Mouse (Mus musculus) neural tube, embryonic 15.5 days (tissue): Measurements from ENCODE around the gene Ubl3. TPM values are rescaled to one million over a fixed set of nuclear protein-coding genes. Genes with fewer than 3 reads are reported as not detected.

Source experiments
- ATAC-seq: fragments of 200-750 bp; cut with Nextera tagmentation; 2 replicates; pipeline ENCODE4 v1.8.0; 2017; ENCODE audit warnings: mild to moderate bottlenecking, moderate TSS enrichment, moderate library complexity; ENCODE audit not compliant: low FRiP score
- H3K27ac ChIP-seq: fragments of 300-500 bp; sonication (generic); replicated peaks from 2 replicates; pipeline ENCODE4 v1.5.1; 2015; ENCODE audit warnings: mild to moderate bottlenecking, inconsistent platforms
- H3K27me3 ChIP-seq: fragments of 300-500 bp; sonication (generic); replicated peaks from 2 replicates; pipeline ENCODE4 v1.6.1; 2015; ENCODE audit warnings: inconsistent platforms
- H3K36me3 ChIP-seq: fragments of 300-500 bp; sonication (generic); 2 replicates; pipeline ENCODE4 v1.6.1; 2015; ENCODE audit warnings: inconsistent platforms
- H3K4me1 ChIP-seq: fragments of 300-500 bp; sonication (generic); 2 replicates; pipeline ENCODE4 v1.6.1; 2015; ENCODE audit warnings: inconsistent platforms
- H3K4me2 ChIP-seq: fragments of 300-500 bp; sonication (generic); 2 replicates; pipeline ENCODE4 v1.6.1; 2015; ENCODE audit warnings: inconsistent platforms, mild to moderate bottlenecking, moderate library complexity
- H3K4me3 ChIP-seq: fragments of 300-500 bp; sonication (generic); replicated peaks from 2 replicates; pipeline ENCODE4 v1.5.1; 2015; ENCODE audit warnings: mild to moderate bottlenecking, inconsistent platforms
- H3K9ac ChIP-seq: fragments of 300-500 bp; sonication (generic); replicated peaks from 2 replicates; pipeline ENCODE4 v1.6.1; 2015; ENCODE audit warnings: mild to moderate bottlenecking, inconsistent platforms
- H3K9me3 ChIP-seq: fragments of 300-500 bp; sonication (generic); replicated peaks from 2 replicates; pipeline ENCODE4 v1.6.1; 2016; ENCODE audit warnings: inconsistent platforms
- WGBS: fragments of 180-500 bp; shearing (Covaris S2); methylation state at CpG from one replicate; pipeline ENCODE4 v1.1.7; 2015; ENCODE audit warnings: mixed read lengths; 5-methylcytosine and 5-hydroxymethylcytosine counted together
- polyA plus RNA-seq: library from polyadenylated mRNA; unstranded; fragments of >200 nt; fragmentation: Nextera tagmentation; extraction: Ambion mirVana; gene quantifications from 2 replicates; pipeline ENCODE4 v1.2.1, GENCODE M21; 2015

Gene Ubl3
- polyA plus RNA-seq, 1 experiment from 2014 or later = 98.3 TPM

GRCm38 (mm10) chr5:148466116-148466515 is 86.5 kb downstream of the Ubl3 start:
- no peaks in the 10 kb centered on the region; the same call in 1 of the 2 replicates for H3K4me1 ChIP-seq
- 86% methylated on average over 5 of the region's 5 CpGs for WGBS
- H3K9ac ChIP-seq = no peak overlapping the region
- H3K27me3 ChIP-seq = no peaks in the 10 kb centered on the region
- no peak overlapping the region for H3K27ac ChIP-seq
- ATAC-seq = no peak
- H3K36me3 ChIP-seq = no peaks in the 10 kb centered on the region
- no peak overlapping the region for H3K4me3 ChIP-seq
- H3K4me2 ChIP-seq = no peak overlapping the region
- no peaks in the 10 kb centered on the region for H3K9me3 ChIP-seq

- no peak overlapping the region for H3K4me3 ChIP-seq
- ATAC-seq = no peak
- no peak overlapping the region for H3K9ac ChIP-seq
- no peak overlapping the region for H3K27ac ChIP-seq
- no peak overlapping the region for H3K4me2 ChIP-seq
- H3K36me3 ChIP-seq = no peaks in the 10 kb centered on the region
- H3K4me1 ChIP-seq = no peaks in the 10 kb centered on the region; the same call in 1 of the 2 replicates
- H3K27me3 ChIP-seq = no peaks in the 10 kb centered on the region
- no peaks in the 10 kb centered on the region for H3K9me3 ChIP-seq
- WGBS = 90% methylated on average over 9 of the region's 9 CpGs
These were observed 87.5 kb downstream of the Ubl3 start for GRCm38 (mm10) chr5:148465091-148465490.

GRCm38 (mm10) chr5:148464489-148464888 is 88.1 kb downstream of the Ubl3 start:
- WGBS = 79% methylated on average over 7 of the region's 7 CpGs
- H3K27ac ChIP-seq = no peak overlapping the region
- ATAC-seq = no peak

GRCm38 (mm10) chr5:148463783-148464294 is 88.8 kb downstream of the Ubl3 start:
- ATAC-seq = no peak
- no peak overlapping the region for H3K4me2 ChIP-seq
- no peak overlapping the region for H3K27ac ChIP-seq
- H3K36me3 ChIP-seq = no peaks in the 10 kb centered on the region
- no peaks in the 10 kb centered on the region for H3K27me3 ChIP-seq
- H3K4me3 ChIP-seq = no peak overlapping the region
- 92% methylated on average over 6 of the region's 6 CpGs for WGBS
- H3K9ac ChIP-seq = no peak overlapping the region
- H3K9me3 ChIP-seq = no peaks in the 10 kb centered on the region
- no peaks in the 10 kb centered on the region; the same call in 1 of the 2 replicates for H3K4me1 ChIP-seq

More at GRCm38 (mm10) chr5:148464489-148464888, 88.1 kb downstream of the Ubl3 start:
- Histone ChIP-seq H3K27me3 (no peaks in the 10 kb centered on the region), H3K4me3 (no peak overlapping the region), H3K4me2 (no peak overlapping the region), H3K4me1 (no peaks in the 10 kb centered on the region; the same call in 1 of the 2 replicates), H3K36me3 (no peaks in the 10 kb centered on the region), H3K9ac (no peak overlapping the region), H3K9me3 (no peaks in the 10 kb centered on the region)

Other genes with a start within 250 kb of the Ubl3 start
- 40.0 and 43.3 TPM in 2 replicates for gene Slc7a1, start 152.9 kb downstream of the Ubl3 start, polyA plus RNA-seq